Mouse (Mus musculus) testis, adult 2 months (tissue): Measurements from ENCODE around the gene Tpst2.

Experiments
- CTCF ChIP-seq: fragments of 200-500 bp; IDR thresholded peaks from 2 replicates; pipeline ENCODE4 v1.5.1; 2012; ENCODE audit warnings: low read depth, mild to moderate bottlenecking, inconsistent platforms, low read length, moderate library complexity; ENCODE audit not compliant: control insufficient read depth, insufficient read depth, insufficient replicate concordance
- POLR2A ChIP-seq: fragments of 200-500 bp; IDR thresholded peaks from 2 replicates; pipeline ENCODE4 v1.6.1; 2012; ENCODE audit warnings: low read depth, mild to moderate bottlenecking, inconsistent platforms, low read length, moderate library complexity; ENCODE audit not compliant: control insufficient read depth

GRCm38 (mm10) chr5:112244275-112244562 lies 32.3 kb upstream of the Tpst2 start:
- TF ChIP-seq POLR2A = no peak
- no peak for TF ChIP-seq CTCF
